Mouse (Mus musculus): Measurements from ENCODE around the gene Rsad2. TPM values are rescaled to one million over a fixed set of nuclear protein-coding genes. Genes with fewer than 3 reads are reported as not detected.

Gene Rsad2
- total and polyA plus RNA-seq, 3 experiments = 0.05 to 15.9 TPM; not detected in 1

DNA sequence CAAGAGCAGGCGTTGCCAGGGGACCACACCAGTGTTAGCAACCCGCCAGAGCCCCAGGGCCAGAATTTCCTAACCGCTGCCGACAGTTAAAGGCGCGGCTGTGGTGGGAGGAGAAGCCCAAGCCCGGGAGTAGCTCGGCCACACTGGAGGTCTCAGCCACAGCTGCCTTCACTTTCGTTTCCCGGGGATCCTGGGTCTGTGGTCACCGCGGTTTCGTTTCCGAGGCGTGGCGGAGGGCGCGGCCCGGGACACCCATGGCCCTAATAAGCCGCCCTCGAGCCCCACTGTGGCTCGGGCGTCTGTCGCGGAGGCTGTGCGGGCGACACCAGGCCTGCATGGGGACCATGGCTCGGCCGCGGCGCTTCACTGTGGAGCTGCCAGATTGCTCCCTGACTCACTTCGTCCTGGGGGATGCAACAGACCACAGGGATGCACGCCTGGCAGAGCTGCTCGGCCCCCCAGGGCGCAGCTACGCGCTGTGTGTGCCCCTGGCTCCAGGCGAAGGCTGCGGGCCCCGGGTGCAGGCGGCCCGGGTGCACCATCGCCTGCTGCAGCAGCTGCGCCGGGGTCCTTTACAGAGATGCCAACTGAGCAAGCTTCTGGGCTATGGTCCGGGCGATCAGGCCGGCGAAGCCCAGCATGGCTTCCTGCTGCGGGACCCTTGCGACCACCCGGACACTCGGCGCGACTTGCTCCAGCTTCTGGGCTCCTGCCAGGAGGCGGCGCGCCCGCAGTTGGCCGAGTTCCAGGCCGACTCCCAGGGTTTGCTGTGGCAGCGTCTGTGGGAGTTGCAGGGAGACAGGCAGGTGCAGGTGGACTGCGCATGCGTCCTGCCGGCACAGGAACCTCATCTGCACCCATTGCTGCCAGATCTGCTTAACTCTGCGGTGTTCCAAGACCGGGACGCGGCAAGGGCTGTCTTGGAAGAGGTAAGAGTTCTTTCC is 13.1 kb upstream of the Rsad2 start, which contains the start of gene Cmpk2:
Cmpk2 (plus strand) TSS at position 107 of the 944 bp plus-strand sequence.
- Histone ChIP-seq H3K27me3 (ENCODE audit: insufficient read depth, low read length) (no peaks in the 10 kb centered on the region), H3K4me1 (ENCODE audit: insufficient read depth, low read depth, low read length) (no peaks in the 10 kb centered on the region), H3K36me3 (replicated peaks) (no peaks in the 10 kb centered on the region), H3K9me3 (replicated peaks) (peaks cover 64% of the 10 kb centered on the region), H3K4me3 (ENCODE audit: low read depth, low read length) (no peak within 1 kb of the TSS; the same call in 1 of the 2 replicates)
- DNase-seq (ENCODE audit: low spot score) (no peak), ATAC-seq (ENCODE audit: extremely low read depth, insufficient number of reproducible peaks, low FRiP score, poor library complexity, severe bottlenecking) (no peak)
- TF ChIP-seq TAL1 (conservative IDR thresholded peaks at IDR 0.05; ENCODE audit: low read depth, low read length) (no peak), GATA2 (IDR thresholded peaks at IDR 0.05; ENCODE audit: borderline replicate concordance, low read depth, low read length) (no peak), CTCF (IDR thresholded peaks at IDR 0.05; ENCODE audit: low read depth, low read length) (no peak), POLR2AphosphoS5 (IDR thresholded peaks at IDR 0.05; ENCODE audit: insufficient replicate concordance, low read depth, low read length) (no peak)

DNA sequence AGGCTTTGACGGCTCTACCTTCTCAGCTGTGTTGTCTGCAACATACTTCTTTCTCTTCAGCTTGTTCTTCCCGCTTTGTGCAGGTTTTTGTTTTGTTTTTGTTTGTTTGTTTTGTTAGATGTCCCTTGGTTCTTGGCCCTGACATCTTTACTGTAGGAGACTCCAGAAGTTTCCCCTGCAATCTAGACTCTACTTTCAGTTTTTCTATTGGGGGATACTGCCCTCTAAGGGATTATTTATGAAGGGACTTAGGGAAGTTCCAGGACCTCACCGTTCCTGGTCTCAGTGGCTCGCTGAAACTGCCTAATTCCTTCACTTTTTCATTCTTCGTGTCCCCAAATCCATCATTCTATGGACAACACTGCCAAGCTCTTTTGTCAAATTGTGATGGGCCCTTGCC is 9.3 kb upstream of the Rsad2 start:
- Histone ChIP-seq H3K27me3 (ENCODE audit: insufficient read depth, low read length) (no peaks in the 10 kb centered on the region), H3K36me3 (replicated peaks) (no peaks in the 10 kb centered on the region), H3K4me3 (ENCODE audit: low read depth, low read length) (no peak overlapping the region), H3K4me1 (ENCODE audit: insufficient read depth, low read depth, low read length) (no peaks in the 10 kb centered on the region), H3K9me3 (replicated peaks) (peaks cover 44% of the 10 kb centered on the region)
- ATAC-seq (ENCODE audit: extremely low read depth, insufficient number of reproducible peaks, low FRiP score, poor library complexity, severe bottlenecking) = no peak
- TF ChIP-seq GATA2 (IDR thresholded peaks at IDR 0.05; ENCODE audit: borderline replicate concordance, low read depth, low read length) (no peak), POLR2AphosphoS5 (IDR thresholded peaks at IDR 0.05; ENCODE audit: insufficient replicate concordance, low read depth, low read length) (no peak), GATA1 (IDR thresholded peaks at IDR 0.05; ENCODE audit: borderline replicate concordance, low read length) (no peak), TAL1 (conservative IDR thresholded peaks at IDR 0.05; ENCODE audit: low read depth, low read length) (no peak), CTCF (IDR thresholded peaks at IDR 0.05; ENCODE audit: low read depth, low read length) (no peak)
- no peak for DNase-seq (ENCODE audit: low spot score)

DNA sequence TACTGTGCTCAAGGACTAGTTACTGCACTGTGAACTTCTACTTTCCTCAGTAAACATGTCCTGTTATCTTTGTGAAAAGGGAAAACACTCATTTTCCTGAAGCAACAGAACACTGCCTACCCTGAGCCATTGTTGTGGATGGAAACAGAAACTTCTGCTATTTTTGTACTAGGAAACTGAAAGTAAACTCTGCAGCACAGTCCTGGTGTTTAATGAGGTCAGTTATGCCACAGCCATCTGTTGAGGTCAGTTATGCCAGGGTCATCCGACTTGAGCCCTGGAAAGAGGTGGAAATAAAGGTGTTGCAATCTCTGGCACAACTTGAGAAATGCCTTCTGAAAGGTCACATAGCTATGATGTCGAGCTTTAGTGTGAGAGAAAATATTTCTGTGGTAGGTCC is 3.8 kb upstream of the Rsad2 start:
- Histone ChIP-seq H3K9me3 (replicated peaks) (peaks cover 40% of the 10 kb centered on the region), H3K36me3 (replicated peaks) (no peaks in the 10 kb centered on the region), H3K4me3 (ENCODE audit: low read depth, low read length) (no peak overlapping the region), H3K4me1 (ENCODE audit: insufficient read depth, low read depth, low read length) (no peaks in the 10 kb centered on the region), H3K27me3 (ENCODE audit: insufficient read depth, low read length) (no peaks in the 10 kb centered on the region)
- no peak for TF ChIP-seq GATA2 (IDR thresholded peaks at IDR 0.05; ENCODE audit: borderline replicate concordance, low read depth, low read length)
- no peak for TF ChIP-seq CTCF (IDR thresholded peaks at IDR 0.05; ENCODE audit: low read depth, low read length)
- TF ChIP-seq GATA1 (IDR thresholded peaks at IDR 0.05; ENCODE audit: borderline replicate concordance, low read length) = no peak
- no peak for TF ChIP-seq POLR2AphosphoS5 (IDR thresholded peaks at IDR 0.05; ENCODE audit: insufficient replicate concordance, low read depth, low read length)
- TF ChIP-seq TAL1 (conservative IDR thresholded peaks at IDR 0.05; ENCODE audit: low read depth, low read length) = no peak
- ATAC-seq (ENCODE audit: extremely low read depth, insufficient number of reproducible peaks, low FRiP score, poor library complexity, severe bottlenecking) (no peak), DNase-seq (ENCODE audit: low spot score) (no peak)

DNA sequence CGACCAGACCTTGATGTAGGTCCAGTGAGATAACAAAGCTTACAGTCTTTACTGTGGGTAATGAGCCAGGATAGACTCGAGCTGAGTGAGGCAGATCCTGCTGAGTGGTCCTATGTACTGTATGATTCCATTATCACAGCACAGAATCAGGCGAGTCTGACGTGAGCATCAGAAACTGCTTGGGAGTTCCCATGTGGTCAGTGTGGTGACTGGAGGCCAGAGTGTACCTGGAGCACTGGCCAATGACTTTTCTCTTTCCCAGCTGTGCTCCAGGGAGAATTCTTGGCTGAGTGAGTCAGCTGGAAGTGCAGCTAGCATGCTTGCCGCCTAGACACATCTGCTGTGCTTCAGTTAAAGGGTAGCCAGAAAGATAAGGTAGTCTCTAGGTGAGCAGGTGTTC is 1.6 kb downstream of the Rsad2 start:
- TF ChIP-seq CTCF (IDR thresholded peaks at IDR 0.05; ENCODE audit: low read depth, low read length) (no peak), TAL1 (conservative IDR thresholded peaks at IDR 0.05; ENCODE audit: low read depth, low read length) (no peak), GATA2 (IDR thresholded peaks at IDR 0.05; ENCODE audit: borderline replicate concordance, low read depth, low read length) (no peak), POLR2AphosphoS5 (IDR thresholded peaks at IDR 0.05; ENCODE audit: insufficient replicate concordance, low read depth, low read length) (no peak), GATA1 (IDR thresholded peaks at IDR 0.05; ENCODE audit: borderline replicate concordance, low read length) (no peak)
- ATAC-seq (ENCODE audit: extremely low read depth, insufficient number of reproducible peaks, low FRiP score, poor library complexity, severe bottlenecking) = no peak
- Histone ChIP-seq H3K9me3 (replicated peaks) (peaks cover 50% of the 10 kb centered on the region), H3K27me3 (ENCODE audit: insufficient read depth, low read length) (no peaks in the 10 kb centered on the region), H3K4me3 (ENCODE audit: low read depth, low read length) (no peak overlapping the region), H3K4me1 (ENCODE audit: insufficient read depth, low read depth, low read length) (no peaks in the 10 kb centered on the region), H3K36me3 (replicated peaks) (no peaks in the 10 kb centered on the region)
- DNase-seq (ENCODE audit: low spot score) = no peak

DNA sequence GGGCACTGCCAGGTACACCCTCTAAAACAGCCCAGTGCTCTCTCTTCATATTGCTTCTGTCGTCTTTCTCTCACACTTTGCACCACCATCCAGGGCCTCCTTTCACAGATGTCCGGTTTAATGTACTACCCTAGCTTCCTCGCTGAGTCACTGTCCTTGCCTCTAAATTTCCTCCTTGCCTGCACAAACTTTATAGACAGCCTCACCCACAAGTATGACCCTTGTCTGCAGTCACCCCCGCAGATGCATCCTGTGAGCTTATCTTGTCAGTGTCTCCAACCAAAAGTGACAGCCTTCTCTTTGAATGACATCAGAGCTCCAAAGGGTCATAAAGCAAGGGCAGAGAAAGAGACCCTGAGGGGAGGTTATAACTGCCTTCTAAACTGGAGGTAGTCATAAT is 3.3 kb downstream of the Rsad2 start:
- ATAC-seq (ENCODE audit: extremely low read depth, insufficient number of reproducible peaks, low FRiP score, poor library complexity, severe bottlenecking) (no peak), DNase-seq (ENCODE audit: low spot score) (no peak)
- no peaks in the 10 kb centered on the region for H3K4me1 ChIP-seq (ENCODE audit: insufficient read depth, low read depth, low read length)
- no peaks in the 10 kb centered on the region for H3K36me3 ChIP-seq (replicated peaks)
- H3K4me3 ChIP-seq (ENCODE audit: low read depth, low read length) = no peak overlapping the region
- peaks cover 44% of the 10 kb centered on the region for H3K9me3 ChIP-seq (replicated peaks)
- TF ChIP-seq GATA2 (IDR thresholded peaks at IDR 0.05; ENCODE audit: borderline replicate concordance, low read depth, low read length) = no peak
- no peak for TF ChIP-seq GATA1 (IDR thresholded peaks at IDR 0.05; ENCODE audit: borderline replicate concordance, low read length)
- no peak for TF ChIP-seq POLR2AphosphoS5 (IDR thresholded peaks at IDR 0.05; ENCODE audit: insufficient replicate concordance, low read depth, low read length)
- TF ChIP-seq TAL1 (conservative IDR thresholded peaks at IDR 0.05; ENCODE audit: low read depth, low read length) = no peak
- TF ChIP-seq CTCF (IDR thresholded peaks at IDR 0.05; ENCODE audit: low read depth, low read length) = no peak
- no peaks in the 10 kb centered on the region for H3K27me3 ChIP-seq (ENCODE audit: insufficient read depth, low read length)

DNA sequence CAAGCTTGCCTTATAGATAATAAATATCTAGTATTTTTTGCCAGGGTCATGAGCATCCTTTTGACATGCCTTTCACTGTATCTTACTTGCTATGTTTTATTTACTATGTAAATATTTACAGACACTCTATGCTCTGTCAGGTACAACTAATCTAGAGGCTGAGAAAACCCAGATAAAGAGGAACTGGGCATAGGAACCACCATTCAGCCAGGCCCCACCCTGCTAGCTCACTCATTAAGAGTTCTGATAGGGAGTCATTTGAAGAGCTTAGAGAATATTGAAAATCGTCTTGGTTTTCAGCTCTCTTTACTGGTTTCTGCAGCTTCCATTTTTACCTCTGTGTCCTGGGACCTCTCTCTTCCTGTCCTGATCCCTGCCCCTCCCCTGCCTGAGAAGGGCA is 5.1 kb downstream of the Rsad2 start:
- no peaks in the 10 kb centered on the region for H3K4me1 ChIP-seq (ENCODE audit: insufficient read depth, low read depth, low read length)
- H3K9me3 ChIP-seq (replicated peaks) = peaks cover 41% of the 10 kb centered on the region
- ATAC-seq (ENCODE audit: extremely low read depth, insufficient number of reproducible peaks, low FRiP score, poor library complexity, severe bottlenecking) (no peak), DNase-seq (ENCODE audit: low spot score) (no peak)
- no peaks in the 10 kb centered on the region for H3K36me3 ChIP-seq (replicated peaks)
- no peak for TF ChIP-seq GATA1 (IDR thresholded peaks at IDR 0.05; ENCODE audit: borderline replicate concordance, low read length)
- TF ChIP-seq GATA2 (IDR thresholded peaks at IDR 0.05; ENCODE audit: borderline replicate concordance, low read depth, low read length) = no peak
- TF ChIP-seq POLR2AphosphoS5 (IDR thresholded peaks at IDR 0.05; ENCODE audit: insufficient replicate concordance, low read depth, low read length) = no peak
- no peak for TF ChIP-seq CTCF (IDR thresholded peaks at IDR 0.05; ENCODE audit: low read depth, low read length)
- TF ChIP-seq TAL1 (conservative IDR thresholded peaks at IDR 0.05; ENCODE audit: low read depth, low read length) = no peak
- H3K27me3 ChIP-seq (ENCODE audit: insufficient read depth, low read length) = no peaks in the 10 kb centered on the region
- no peak overlapping the region for H3K4me3 ChIP-seq (ENCODE audit: low read depth, low read length)

Data from G1E (cell line).